Mouse (Mus musculus) mouse embryonic stem cell (cell line): Measurements from ENCODE around the gene Btbd7.

Experiments
- in situ Hi-C, 2 experiments: fragments of 300-500 bp; cut with MboI; formaldehyde crosslinking; loops; 1 replicate in 1 of 2; 3 replicates in 1 of 2; pipeline ENCODE4 v1.14.3; 2019 to 2020; ENCODE audit warnings: low sequenced_read_pairs in 2 of 2, low pct_unique_long_range_greater_than_20kb in 1 of 2, mixed read lengths in 1 of 2; ENCODE audit not compliant: unreplicated experiment in 1 of 2

Gene Btbd7

GRCm38 (mm10) chr12:102787927-102788326, 90.3 kb downstream of the Btbd7 start:
- in situ Hi-C loops: loop anchor here in 1 of 2 experiments (25.0 kb wide), 1 partner anchor 274 kb away; no protein-coding TSS in a partner anchor

- in situ Hi-C loops: loop anchor here in 1 of 2 experiments (25.0 kb wide), 1 partner anchor 277 kb away; no protein-coding TSS in a partner anchor
These were observed 92.7 kb downstream of the Btbd7 start for GRCm38 (mm10) chr12:102785593-102785985.

- in situ Hi-C loops: loop anchor here in 1 of 2 experiments (25.0 kb wide), 1 partner anchor 277 kb away; no protein-coding TSS in a partner anchor
These were observed 93.2 kb downstream of the Btbd7 start for GRCm38 (mm10) chr12:102784899-102785592.

GRCm38 (mm10) chr12:102782841-102783240, 95.4 kb downstream of the Btbd7 start:
- in situ Hi-C loops: loop anchor here in 1 of 2 experiments (25.0 kb wide), 1 partner anchor 279 kb away; no protein-coding TSS in a partner anchor

- in situ Hi-C loops: loop anchor here in 1 of 2 experiments (25.0 kb wide), 1 partner anchor 283 kb away; no protein-coding TSS in a partner anchor
These were observed 98.8 kb downstream of the Btbd7 start for GRCm38 (mm10) chr12:102779452-102779851.

GRCm38 (mm10) chr12:102778151-102778550, 100.1 kb downstream of the Btbd7 start:
- in situ Hi-C loops: loop anchor here in 1 of 2 experiments (25.0 kb wide), 1 partner anchor 284 kb away; no protein-coding TSS in a partner anchor

GRCm38 (mm10) chr12:102776035-102776434, 102.2 kb downstream of the Btbd7 start:
- in situ Hi-C loops: loop anchor here in 1 of 2 experiments (25.0 kb wide), 1 partner anchor 286 kb away; no protein-coding TSS in a partner anchor

- in situ Hi-C loops: loop anchor here in 1 of 2 experiments (25.0 kb wide), 1 partner anchor 785 kb away; the partner anchor contains the start of gene Cpsf2
These were observed 105.6 kb downstream of the Btbd7 start for GRCm38 (mm10) chr12:102772676-102773075.

- in situ Hi-C loops: loop anchor here in 1 of 2 experiments (25.0 kb wide), 1 partner anchor 784 kb away; the partner anchor contains the start of gene Cpsf2
These were observed 106.7 kb downstream of the Btbd7 start for GRCm38 (mm10) chr12:102771601-102772000.

- in situ Hi-C loops: loop anchor here in 1 of 2 experiments (25.0 kb wide), 1 partner anchor 782 kb away; the partner anchor contains the start of gene Cpsf2
These were observed 109.3 kb downstream of the Btbd7 start for GRCm38 (mm10) chr12:102769000-102769399.

- in situ Hi-C loops: loop anchor here in 1 of 2 experiments (25.0 kb wide), 1 partner anchor 776 kb away; the partner anchor contains the start of gene Cpsf2
These were observed 114.6 kb downstream of the Btbd7 start for GRCm38 (mm10) chr12:102763696-102764095.

GRCm38 (mm10) chr12:102761668-102762067, 116.6 kb downstream of the Btbd7 start:
- in situ Hi-C loops: loop anchor here in 1 of 2 experiments (25.0 kb wide), 1 partner anchor 774 kb away; the partner anchor contains the start of gene Cpsf2

- in situ Hi-C loops: loop anchor here in 1 of 2 experiments (25.0 kb wide), 1 partner anchor 772 kb away; the partner anchor contains the start of gene Cpsf2
These were observed 119.3 kb downstream of the Btbd7 start for GRCm38 (mm10) chr12:102758936-102759335.

- in situ Hi-C loops: loop anchor here in 1 of 2 experiments (25.0 kb wide), 1 partner anchor 771 kb away; the partner anchor contains the start of gene Cpsf2
These were observed 119.9 kb downstream of the Btbd7 start, which contains the start of gene Gm20604 for GRCm38 (mm10) chr12:102758403-102758756. Gene Gm20604, minus strand, starts transcription at chr12:102758672.

GRCm38 (mm10) chr12:102757689-102758402, 120.4 kb downstream of the Btbd7 start, which contains the start of the genes Gm28051, Gon7 and Ubr7:
Gene Gm28051, minus strand, starts transcription at chr12:102757765.
Gene Gon7, minus strand, starts transcription at chr12:102757803.
Gene Ubr7, plus strand, starts transcription at chr12:102757967.
- in situ Hi-C loops: loop anchor here in 1 of 2 experiments (25.0 kb wide), 1 partner anchor 771 kb away; the partner anchor contains the start of gene Cpsf2

- in situ Hi-C loops: loop anchor here in 1 of 2 experiments (25.0 kb wide), 1 partner anchor 770 kb away; the partner anchor contains the start of gene Cpsf2
These were observed 121.1 kb downstream of the Btbd7 start for GRCm38 (mm10) chr12:102757055-102757688.

- in situ Hi-C loops: loop anchor here in 1 of 2 experiments (25.0 kb wide), 1 partner anchor 769 kb away; the partner anchor contains the start of gene Cpsf2
These were observed 122.0 kb downstream of the Btbd7 start for GRCm38 (mm10) chr12:102756304-102756703.
